Mouse (Mus musculus) lung, adult 2 months (tissue): ENCODE measurements around the gene BC004004.

Source experiments
- CTCF ChIP-seq: fragments of 200-500 bp; IDR thresholded peaks from 2 replicates; pipeline ENCODE4 v1.5.1; 2011; ENCODE audit warnings: mild to moderate bottlenecking, low read length, control low read depth; ENCODE audit not compliant: insufficient read depth
- POLR2A ChIP-seq: fragments of 200-500 bp; IDR thresholded peaks from 2 replicates; pipeline ENCODE4 v1.6.1; 2011; ENCODE audit warnings: low read depth, mild to moderate bottlenecking, control low read depth, low read length, borderline replicate concordance; ENCODE audit errors: extremely low read depth

- TF ChIP-seq CTCF (no peak), POLR2A (no peak)
Observed at GRCm38 (mm10) chr17:29327691-29328090, 59.1 kb downstream of the BC004004 start.
